Mouse (Mus musculus): ENCODE data around the gene Lcp1. TPM values are rescaled to one million over a fixed set of nuclear protein-coding genes. Genes with fewer than 3 reads are reported as not detected.

Lcp1 gene
- polyA plus RNA-seq, 1 experiment from 2014 or later, result 16.4 TPM

GRCm38 (mm10) chr14:75174731-75175555 lies 44.0 kb downstream of the Lcp1 start:
- Histone ChIP-seq H3K4me1 (replicated peaks; ENCODE audit: control insufficient read depth, insufficient read depth, low read length) (no peaks in the 10 kb centered on the region), H3K4me2 (replicated peaks) (no peak overlapping the region), H3K27me3 (ENCODE audit: control insufficient read depth, insufficient read depth, low read length) (no peaks in the 10 kb centered on the region), H3K36me3 (replicated peaks; ENCODE audit: control insufficient read depth, insufficient read depth) (no peaks in the 10 kb centered on the region), H3K27ac (no peak overlapping the region), H3K9me3 (ENCODE audit: control insufficient read depth, low read length) (no peaks in the 10 kb centered on the region), H3K4me3 (replicated peaks; ENCODE audit: low read length) (no peak overlapping the region), H3K9ac (no peak overlapping the region)
- WGBS, result 87% methylated on average over 9 of the region's 9 CpGs
- ATAC-seq (ENCODE audit: low FRiP score) (no peak), DNase-seq (ENCODE audit: low spot score) (no peak)

- H3K36me3 ChIP-seq (replicated peaks; ENCODE audit: control insufficient read depth, insufficient read depth), result no peaks in the 10 kb centered on the region
- no peaks in the 10 kb centered on the region for H3K4me1 ChIP-seq (replicated peaks; ENCODE audit: control insufficient read depth, insufficient read depth, low read length)
- no peak overlapping the region for H3K9ac ChIP-seq
- H3K4me2 ChIP-seq (replicated peaks), result no peak overlapping the region
- no peaks in the 10 kb centered on the region for H3K27me3 ChIP-seq (ENCODE audit: control insufficient read depth, insufficient read depth, low read length)
- DNase-seq (ENCODE audit: low spot score) (no peak), ATAC-seq (ENCODE audit: low FRiP score) (no peak)
- H3K27ac ChIP-seq, result no peak overlapping the region
- 89% methylated on average over 7 of the region's 7 CpGs for WGBS
- no peaks in the 10 kb centered on the region for H3K9me3 ChIP-seq (ENCODE audit: control insufficient read depth, low read length)
- H3K4me3 ChIP-seq (replicated peaks; ENCODE audit: low read length), result no peak overlapping the region
These were observed 44.9 kb downstream of the Lcp1 start for GRCm38 (mm10) chr14:75175781-75176180.

- no peaks in the 10 kb centered on the region for H3K27me3 ChIP-seq (ENCODE audit: control insufficient read depth, insufficient read depth, low read length)
- no peak for ATAC-seq (ENCODE audit: low FRiP score)
- H3K36me3 ChIP-seq (replicated peaks; ENCODE audit: control insufficient read depth, insufficient read depth), result no peaks in the 10 kb centered on the region
- H3K4me2 ChIP-seq (replicated peaks), result no peak overlapping the region
- H3K4me3 ChIP-seq (replicated peaks; ENCODE audit: low read length), result no peak overlapping the region
- WGBS, result 79% methylated on average over 4 of the region's 4 CpGs
- H3K9ac ChIP-seq, result no peak overlapping the region
- no peaks in the 10 kb centered on the region for H3K9me3 ChIP-seq (ENCODE audit: control insufficient read depth, low read length)
- H3K27ac ChIP-seq, result no peak overlapping the region
- H3K4me1 ChIP-seq (replicated peaks; ENCODE audit: control insufficient read depth, insufficient read depth, low read length), result no peaks in the 10 kb centered on the region
- no peak for DNase-seq (ENCODE audit: low spot score)
These were observed 45.6 kb downstream of the Lcp1 start for GRCm38 (mm10) chr14:75176425-75177045.

GRCm38 (mm10) chr14:75177400-75177799 lies 46.5 kb downstream of the Lcp1 start:
- 73% methylated on average over 3 of the region's 3 CpGs for WGBS
- H3K4me3 ChIP-seq (replicated peaks; ENCODE audit: low read length), result no peak overlapping the region

GRCm38 (mm10) chr14:75178384-75178793 lies 47.5 kb downstream of the Lcp1 start:
- Histone ChIP-seq H3K27ac (no peak overlapping the region), H3K4me2 (replicated peaks) (no peak overlapping the region), H3K4me3 (replicated peaks; ENCODE audit: low read length) (no peak overlapping the region), H3K9me3 (ENCODE audit: control insufficient read depth, low read length) (no peaks in the 10 kb centered on the region), H3K9ac (no peak overlapping the region), H3K27me3 (ENCODE audit: control insufficient read depth, insufficient read depth, low read length) (no peaks in the 10 kb centered on the region), H3K4me1 (replicated peaks; ENCODE audit: control insufficient read depth, insufficient read depth, low read length) (no peaks in the 10 kb centered on the region), H3K36me3 (replicated peaks; ENCODE audit: control insufficient read depth, insufficient read depth) (no peaks in the 10 kb centered on the region)
- WGBS, result 87% methylated on average over 14 of the region's 14 CpGs
- DNase-seq (ENCODE audit: low spot score) (no peak), ATAC-seq (ENCODE audit: low FRiP score) (no peak)

More at GRCm38 (mm10) chr14:75177400-75177799, 46.5 kb downstream of the Lcp1 start:
- Histone ChIP-seq H3K27ac (no peak overlapping the region), H3K9ac (no peak overlapping the region), H3K27me3 (ENCODE audit: control insufficient read depth, insufficient read depth, low read length) (no peaks in the 10 kb centered on the region), H3K9me3 (ENCODE audit: control insufficient read depth, low read length) (no peaks in the 10 kb centered on the region), H3K36me3 (replicated peaks; ENCODE audit: control insufficient read depth, insufficient read depth) (no peaks in the 10 kb centered on the region), H3K4me2 (replicated peaks) (no peak overlapping the region), H3K4me1 (replicated peaks; ENCODE audit: control insufficient read depth, insufficient read depth, low read length) (no peaks in the 10 kb centered on the region)
- ATAC-seq (ENCODE audit: low FRiP score) (no peak), DNase-seq (ENCODE audit: low spot score) (no peak)

- Histone ChIP-seq H3K4me1 (replicated peaks; ENCODE audit: control insufficient read depth, insufficient read depth, low read length) (no peaks in the 10 kb centered on the region), H3K9ac (no peak overlapping the region), H3K27me3 (ENCODE audit: control insufficient read depth, insufficient read depth, low read length) (no peaks in the 10 kb centered on the region), H3K4me3 (replicated peaks; ENCODE audit: low read length) (no peak overlapping the region), H3K36me3 (replicated peaks; ENCODE audit: control insufficient read depth, insufficient read depth) (no peaks in the 10 kb centered on the region), H3K4me2 (replicated peaks) (no peak overlapping the region), H3K27ac (no peak overlapping the region), H3K9me3 (ENCODE audit: control insufficient read depth, low read length) (no peaks in the 10 kb centered on the region)
- ATAC-seq (ENCODE audit: low FRiP score) (no peak), DNase-seq (ENCODE audit: low spot score) (no peak)
- 85% methylated on average over 10 of the region's 10 CpGs for WGBS
These were observed 47.9 kb downstream of the Lcp1 start for GRCm38 (mm10) chr14:75178801-75179211.

- H3K27ac ChIP-seq, result no peak overlapping the region
- H3K9ac ChIP-seq, result no peak overlapping the region
- H3K27me3 ChIP-seq (ENCODE audit: control insufficient read depth, insufficient read depth, low read length), result no peaks in the 10 kb centered on the region
- DNase-seq (ENCODE audit: low spot score) (no peak), ATAC-seq (ENCODE audit: low FRiP score) (no peak)
- H3K36me3 ChIP-seq (replicated peaks; ENCODE audit: control insufficient read depth, insufficient read depth), result no peaks in the 10 kb centered on the region
- WGBS, result 81% methylated on average over 20 of the region's 20 CpGs
- H3K9me3 ChIP-seq (ENCODE audit: control insufficient read depth, low read length), result no peaks in the 10 kb centered on the region
- no peak overlapping the region for H3K4me2 ChIP-seq (replicated peaks)
- no peaks in the 10 kb centered on the region for H3K4me1 ChIP-seq (replicated peaks; ENCODE audit: control insufficient read depth, insufficient read depth, low read length)
- no peak overlapping the region for H3K4me3 ChIP-seq (replicated peaks; ENCODE audit: low read length)
These were observed 48.5 kb downstream of the Lcp1 start for GRCm38 (mm10) chr14:75179255-75179963.

GRCm38 (mm10) chr14:75180551-75180978 lies 49.7 kb downstream of the Lcp1 start:
- H3K9ac ChIP-seq, result no peak overlapping the region
- DNase-seq (ENCODE audit: low spot score) (no peak), ATAC-seq (ENCODE audit: low FRiP score) (no peak)
- H3K4me2 ChIP-seq (replicated peaks), result no peak overlapping the region
- H3K27ac ChIP-seq, result no peak overlapping the region
- H3K27me3 ChIP-seq (ENCODE audit: control insufficient read depth, insufficient read depth, low read length), result no peaks in the 10 kb centered on the region
- no peaks in the 10 kb centered on the region for H3K9me3 ChIP-seq (ENCODE audit: control insufficient read depth, low read length)
- no peaks in the 10 kb centered on the region for H3K36me3 ChIP-seq (replicated peaks; ENCODE audit: control insufficient read depth, insufficient read depth)
- H3K4me3 ChIP-seq (replicated peaks; ENCODE audit: low read length), result no peak overlapping the region
- 89% methylated on average over 8 of the region's 8 CpGs for WGBS
- no peaks in the 10 kb centered on the region for H3K4me1 ChIP-seq (replicated peaks; ENCODE audit: control insufficient read depth, insufficient read depth, low read length)

All from hindbrain, embryonic 14.5 days (tissue).